Mouse (Mus musculus) embryonic facial prominence, embryonic 14.5 days (tissue): ENCODE measurements around the gene Atl3. TPM values are rescaled to one million over a fixed set of nuclear protein-coding genes. Genes with fewer than 3 reads are reported as not detected.

ENCODE experiments used
- ATAC-seq: fragments of 200-750 bp; cut with Nextera tagmentation; 2 replicates; pipeline ENCODE4 v1.8.0; 2017; ENCODE audit warnings: low read depth, moderate number of reproducible peaks, moderate TSS enrichment
- DNase-seq: peaks from one replicate; pipeline ENCODE4 v3.0.0-alpha.2; 2015; ENCODE audit warnings: low spot score
- H3K27ac ChIP-seq: fragments of 300-500 bp; sonication (generic); replicated peaks from 2 replicates; pipeline ENCODE4 v1.5.1; 2014; ENCODE audit warnings: low read depth, mild to moderate bottlenecking, low read length, moderate library complexity
- H3K27me3 ChIP-seq: fragments of 300-500 bp; sonication (generic); replicated peaks from 2 replicates; pipeline ENCODE4 v1.6.1; 2014; ENCODE audit warnings: low read length; ENCODE audit not compliant: control insufficient read depth, insufficient read depth
- H3K36me3 ChIP-seq: fragments of 300-500 bp; sonication (generic); 2 replicates; pipeline ENCODE4 v1.6.1; 2014; ENCODE audit warnings: low read length, mixed read lengths; ENCODE audit not compliant: control insufficient read depth, insufficient read depth
- H3K4me1 ChIP-seq: fragments of 300-500 bp; sonication (generic); 2 replicates; pipeline ENCODE4 v1.6.1; 2014; ENCODE audit warnings: antibody characterized with exemption, low read length; ENCODE audit not compliant: control insufficient read depth, insufficient read depth
- H3K4me2 ChIP-seq: fragments of 300-500 bp; sonication (generic); 2 replicates; pipeline ENCODE4 v1.6.1; 2014; ENCODE audit warnings: low read depth, mild to moderate bottlenecking, low read length, moderate library complexity, mixed read lengths
- H3K4me3 ChIP-seq: fragments of 300-500 bp; sonication (generic); 2 replicates; pipeline ENCODE4 v1.5.1; 2014; ENCODE audit warnings: low read depth, mild to moderate bottlenecking, low read length
- H3K9ac ChIP-seq: fragments of 300-500 bp; sonication (generic); 2 replicates; pipeline ENCODE4 v1.6.1; 2014; ENCODE audit warnings: low read depth, mild to moderate bottlenecking, low read length, moderate library complexity, mixed read lengths
- H3K9me3 ChIP-seq: fragments of 300-500 bp; sonication (generic); 2 replicates; pipeline ENCODE4 v1.6.1; 2016; ENCODE audit warnings: low read length; ENCODE audit not compliant: control insufficient read depth
- WGBS: fragments of 180-500 bp; shearing (Covaris S2); extraction: QIAGEN DNeasy Blood & Tissue Kit; methylation state at CpG from one replicate; pipeline ENCODE4 v1.1.7; 2014; 5-methylcytosine and 5-hydroxymethylcytosine counted together
- polyA plus RNA-seq: library from polyadenylated mRNA; unstranded; fragments of >200 nt; fragmentation: Nextera tagmentation; extraction: Ambion mirVana; gene quantifications from 2 replicates; pipeline ENCODE4 v1.2.1, GENCODE M21; 2014

The Atl3 gene
- polyA plus RNA-seq, 1 experiment from 2014 or later, result 19.4 TPM

DNA sequence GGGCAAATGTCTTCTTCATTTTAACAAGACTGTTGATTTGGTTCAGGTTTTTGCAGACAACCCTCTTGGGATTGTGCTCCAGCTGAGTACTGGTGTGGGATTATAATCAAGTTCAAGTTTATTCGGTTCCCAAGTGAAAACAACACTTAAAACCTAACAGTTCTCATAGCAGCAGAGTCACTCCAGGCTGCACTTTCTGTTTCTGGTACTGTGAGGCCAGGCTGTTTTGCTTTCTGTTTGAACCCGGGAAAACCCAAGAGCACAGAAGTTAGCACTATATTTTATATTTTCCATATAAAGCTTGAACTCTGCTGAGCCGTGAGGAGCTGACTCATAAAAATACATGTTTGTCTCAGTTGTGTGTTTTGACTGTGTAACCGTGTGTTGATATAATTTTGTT is 64.8 kb downstream of the Atl3 start:
- 52% methylated on average over 4 of the region's 4 CpGs for whole genome bisulfite sequencing
- Histone ChIP-seq H3K9me3 (no peaks in the 10 kb centered on the region), H3K4me2 (peak overlapping the region; percentile 76), H3K36me3 (no peaks in the 10 kb centered on the region), H3K27ac (no peak overlapping the region), H3K4me3 (peak overlapping the region; percentile 44; the same call in 1 of the 2 replicates), H3K9ac (peak overlapping the region; percentile 56; the same call in 1 of the 2 replicates), H3K4me1 (peaks cover 19% of the 10 kb centered on the region), H3K27me3 (no peaks in the 10 kb centered on the region; the same call in 1 of the 2 replicates)
- no peak for ATAC-seq
- DNase-seq, result no peak

DNA sequence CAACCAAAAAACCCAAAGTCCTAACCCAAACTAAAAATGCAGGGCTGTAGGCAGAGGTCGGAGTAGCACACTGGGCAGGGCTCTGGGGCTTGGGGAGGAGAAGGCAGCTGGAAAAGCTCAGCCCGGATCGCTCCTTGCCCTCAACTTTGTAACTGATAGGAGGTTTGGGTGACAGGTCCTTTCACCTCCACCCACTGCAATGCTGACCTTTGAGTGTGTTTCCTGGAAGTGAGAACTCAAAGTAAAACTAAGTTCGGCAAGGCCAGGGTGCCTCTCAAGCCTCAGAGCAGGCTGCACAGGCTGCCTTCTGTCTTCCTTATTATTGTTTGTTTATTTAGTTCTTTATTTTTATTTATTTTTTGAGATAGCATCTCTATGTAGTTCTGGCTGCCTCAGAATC is 66.1 kb downstream of the Atl3 start:
- Histone ChIP-seq H3K4me1 (peaks cover 19% of the 10 kb centered on the region), H3K27me3 (no peaks in the 10 kb centered on the region; the same call in 1 of the 2 replicates), H3K9me3 (no peaks in the 10 kb centered on the region), H3K4me2 (no peak overlapping the region), H3K4me3 (no peak overlapping the region), H3K27ac (no peak overlapping the region), H3K36me3 (no peaks in the 10 kb centered on the region), H3K9ac (no peak overlapping the region)
- no peak for ATAC-seq
- no peak for DNase-seq
- WGBS, result 63% methylated on average over 4 of the region's 4 CpGs

DNA sequence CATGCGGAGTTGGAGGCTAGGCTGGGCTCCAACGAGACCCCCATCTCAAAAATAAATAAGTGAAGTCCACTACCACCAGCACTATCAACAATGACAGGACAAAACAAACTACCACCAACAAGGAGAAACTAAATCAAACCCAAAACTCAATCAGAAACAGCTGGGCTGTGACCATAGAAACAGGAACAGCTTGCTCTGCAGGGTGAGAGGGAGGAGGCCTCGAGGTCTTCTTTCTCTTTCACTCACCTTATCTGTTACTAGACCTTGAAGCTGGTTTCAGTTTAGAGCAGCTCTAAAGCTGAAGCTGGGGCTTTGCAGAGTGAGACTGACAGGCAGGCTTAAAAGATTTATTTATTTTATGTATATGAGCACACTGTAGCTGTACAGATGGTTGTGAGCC is 67.6 kb downstream of the Atl3 start:
- WGBS, result 48% methylated on average over 3 of the region's 3 CpGs
- Histone ChIP-seq H3K9me3 (no peaks in the 10 kb centered on the region), H3K36me3 (no peaks in the 10 kb centered on the region), H3K27me3 (no peaks in the 10 kb centered on the region; the same call in 1 of the 2 replicates), H3K4me3 (no peak overlapping the region), H3K27ac (no peak overlapping the region), H3K4me2 (no peak overlapping the region), H3K4me1 (peaks cover 19% of the 10 kb centered on the region), H3K9ac (no peak overlapping the region)
- no peak for DNase-seq
- no peak for ATAC-seq

DNA sequence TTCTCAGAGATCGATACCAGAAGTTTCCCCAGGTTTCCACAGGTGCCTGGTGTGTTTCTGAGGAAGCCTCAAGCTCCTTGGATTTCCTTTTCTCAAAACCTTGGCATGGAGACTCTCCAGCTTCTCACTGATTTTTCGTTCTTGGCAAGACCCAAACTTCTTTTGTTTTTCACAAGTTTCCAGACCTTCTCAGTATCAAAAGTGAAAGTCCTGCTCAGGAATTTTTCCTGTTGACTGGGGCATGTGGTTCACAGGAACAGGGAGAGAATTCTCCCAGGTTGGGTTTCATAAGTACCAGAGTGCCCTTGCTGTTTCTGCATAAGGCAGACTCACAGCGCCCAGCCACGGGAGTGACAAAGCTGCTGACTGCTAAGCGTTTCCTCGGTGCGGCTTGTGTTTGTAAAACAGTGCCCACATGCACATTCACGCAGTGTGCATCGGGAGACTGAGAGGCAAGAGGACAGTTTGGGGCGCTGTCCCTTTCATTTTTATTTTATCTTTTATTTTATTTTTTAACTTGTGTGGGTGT is 68.8 kb downstream of the Atl3 start:
- Histone ChIP-seq H3K9ac (no peak overlapping the region), H3K4me2 (no peak overlapping the region), H3K9me3 (no peaks in the 10 kb centered on the region), H3K4me1 (peaks cover 13% of the 10 kb centered on the region), H3K27me3 (no peaks in the 10 kb centered on the region; the same call in 1 of the 2 replicates), H3K27ac (0 out of 2 replicates have a peak overlapping the region, but pooled peaks have one; percentile 15), H3K36me3 (no peaks in the 10 kb centered on the region), H3K4me3 (no peak overlapping the region)
- ATAC-seq (0 out of 2 replicates have a peak, but pooled peaks have one; percentile 30), DNase-seq (no peak)
- 61% methylated on average over 10 of the region's 10 CpGs for WGBS

DNA sequence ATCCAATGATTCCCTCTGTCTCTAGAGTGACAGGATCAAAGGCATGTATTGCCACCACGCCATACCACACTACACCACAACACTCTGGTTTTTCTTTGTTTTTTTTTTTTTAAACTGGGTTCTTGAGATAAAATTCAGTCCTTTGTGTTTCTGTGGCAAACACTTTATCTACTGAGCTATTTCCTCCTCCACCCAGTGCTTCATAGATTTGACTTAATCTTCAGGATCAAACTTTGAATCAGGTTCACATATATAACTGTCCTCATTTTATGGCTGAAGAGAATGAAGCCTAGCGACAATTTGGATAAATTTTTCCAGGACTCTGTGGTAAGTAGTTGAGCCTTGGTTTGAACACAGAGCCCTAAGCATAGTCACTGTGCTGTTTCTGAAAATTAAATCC is 69.8 kb downstream of the Atl3 start:
- no peak overlapping the region for H3K9ac ChIP-seq
- H3K4me3 ChIP-seq, result no peak overlapping the region
- no peak overlapping the region for H3K4me2 ChIP-seq
- peaks cover 11% of the 10 kb centered on the region for H3K4me1 ChIP-seq
- ATAC-seq, result no peak
- WGBS, result 73% methylated on average over 2 of the region's 2 CpGs
- no peaks in the 10 kb centered on the region for H3K36me3 ChIP-seq
- no peaks in the 10 kb centered on the region for H3K9me3 ChIP-seq
- no peaks in the 10 kb centered on the region for H3K27me3 ChIP-seq
- H3K27ac ChIP-seq, result no peak overlapping the region
- DNase-seq, result no peak

DNA sequence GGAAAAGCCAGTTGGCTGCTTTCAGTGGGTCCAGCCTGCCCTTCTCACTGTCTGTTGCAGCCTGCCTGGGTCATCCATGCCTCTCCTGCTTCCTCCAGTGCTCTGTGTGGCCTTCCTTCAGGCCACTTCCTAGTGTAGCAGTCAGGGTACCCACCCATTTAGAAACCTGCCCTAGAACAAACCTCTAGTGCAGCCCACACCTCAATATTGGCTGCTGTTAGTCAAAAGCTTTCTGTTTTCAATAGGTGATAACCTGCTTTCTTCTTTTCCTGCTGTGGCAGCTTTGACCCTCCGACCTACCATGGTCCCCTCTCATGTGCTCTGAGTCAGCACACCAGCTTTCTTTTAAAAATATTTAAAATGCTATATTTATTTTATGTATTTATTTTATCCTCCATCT is 70.6 kb downstream of the Atl3 start:
- ATAC-seq, result no peak
- DNase-seq, result no peak

DNA sequence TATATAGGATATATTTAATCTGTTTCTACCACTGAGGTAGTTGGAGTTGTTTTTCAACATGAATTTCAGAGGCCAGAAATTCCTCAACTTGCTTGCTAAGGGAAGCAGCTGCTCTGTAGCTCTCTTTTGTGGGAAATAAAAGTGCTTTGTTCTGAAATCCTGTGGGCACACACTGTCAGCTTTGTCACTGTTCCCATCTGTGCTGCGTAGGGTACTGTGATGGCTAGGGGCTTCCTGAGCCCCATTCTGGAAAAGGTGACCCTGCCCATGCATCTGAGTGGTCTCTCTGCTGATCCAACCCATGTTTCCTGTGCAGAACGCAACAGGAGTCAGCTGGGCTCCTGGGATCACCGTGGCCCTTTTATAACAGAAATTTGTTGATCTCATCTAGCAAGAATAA is 73.0 kb downstream of the Atl3 start:
- no peak for DNase-seq
- Histone ChIP-seq H3K9me3 (no peaks in the 10 kb centered on the region), H3K27ac (no peak overlapping the region)

More for the DNA sequence above, 70.6 kb downstream of the Atl3 start:
- Histone ChIP-seq H3K36me3 (no peaks in the 10 kb centered on the region), H3K9me3 (no peaks in the 10 kb centered on the region), H3K27ac (no peak overlapping the region), H3K9ac (no peak overlapping the region), H3K4me2 (no peak overlapping the region), H3K27me3 (no peaks in the 10 kb centered on the region), H3K4me1 (peaks cover 14% of the 10 kb centered on the region), H3K4me3 (no peak overlapping the region)
- WGBS, result 79% methylated on average over 1 of the region's 1 CpGs

DNA sequence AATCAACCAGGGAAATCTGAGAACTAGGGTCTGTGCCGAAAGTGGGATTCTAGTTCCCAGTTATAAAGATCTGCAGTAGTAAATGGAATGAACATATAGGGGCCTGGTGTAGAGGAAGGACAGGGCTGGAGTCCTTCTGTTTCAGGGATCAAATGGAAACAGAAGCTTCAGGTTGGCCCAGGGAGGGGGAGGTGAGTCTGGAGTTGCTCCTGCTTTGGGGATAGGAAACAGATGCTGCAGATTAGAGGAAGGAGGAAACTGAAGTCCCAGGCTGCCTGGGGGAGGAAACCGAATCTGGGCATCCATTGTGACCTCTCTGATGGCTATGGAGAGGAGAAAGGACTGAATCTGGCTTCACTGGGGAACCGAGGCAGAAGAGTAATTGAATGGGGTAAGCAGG is 74.5 kb downstream of the Atl3 start:
- DNase-seq, result peak; percentile 46
- H3K9me3 ChIP-seq, result no peaks in the 10 kb centered on the region
- no peak for ATAC-seq

More for the DNA sequence above, 73.0 kb downstream of the Atl3 start:
- no peak overlapping the region for H3K4me3 ChIP-seq
- H3K4me1 ChIP-seq, result peaks cover 12% of the 10 kb centered on the region
- H3K9ac ChIP-seq, result no peak overlapping the region
- no peaks in the 10 kb centered on the region for H3K27me3 ChIP-seq
- no peaks in the 10 kb centered on the region for H3K36me3 ChIP-seq
- WGBS, result 50% methylated on average over 3 of the region's 3 CpGs
- ATAC-seq, result no peak
- no peak overlapping the region for H3K4me2 ChIP-seq

DNA sequence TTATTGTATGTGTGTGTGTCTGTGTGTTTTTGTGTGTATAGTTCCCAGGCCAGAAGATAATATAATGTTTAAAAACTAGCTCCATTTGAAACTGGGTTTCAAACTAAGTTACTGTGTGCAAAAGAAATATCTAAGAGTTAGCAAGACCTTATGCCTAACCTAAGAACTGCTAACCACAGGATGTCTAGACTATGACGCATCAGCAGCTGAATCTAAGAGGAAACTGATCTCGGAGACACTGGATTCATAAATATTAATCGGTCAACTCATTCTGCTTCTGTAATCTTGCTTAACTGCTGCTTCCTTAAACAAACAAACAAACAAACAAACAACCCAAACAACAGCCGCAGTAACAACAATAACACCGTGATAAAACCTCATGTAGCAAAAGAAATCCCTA is 75.8 kb downstream of the Atl3 start:
- Histone ChIP-seq H3K36me3 (no peaks in the 10 kb centered on the region), H3K4me1 (peaks cover 9% of the 10 kb centered on the region), H3K9ac (no peak overlapping the region), H3K4me2 (no peak overlapping the region), H3K9me3 (no peaks in the 10 kb centered on the region), H3K27me3 (no peaks in the 10 kb centered on the region), H3K27ac (no peak overlapping the region), H3K4me3 (no peak overlapping the region)
- no peak for ATAC-seq
- WGBS, result 82% methylated on average over 5 of the region's 5 CpGs
- DNase-seq, result no peak

More for the DNA sequence above, 74.5 kb downstream of the Atl3 start:
- H3K27me3 ChIP-seq, result no peaks in the 10 kb centered on the region
- no peaks in the 10 kb centered on the region for H3K36me3 ChIP-seq
- no peak overlapping the region for H3K9ac ChIP-seq
- no peak overlapping the region for H3K4me3 ChIP-seq
- peak overlapping the region; percentile 29; the same call in 1 of the 2 replicates for H3K27ac ChIP-seq
- H3K4me2 ChIP-seq, result no peak overlapping the region
- WGBS, result 6% methylated on average over 3 of the region's 3 CpGs
- H3K4me1 ChIP-seq, result peaks cover 9% of the 10 kb centered on the region
